Mouse (Mus musculus) MEL (cell line): ENCODE measurements at regions not wholly inside any gene's neighbourhood (a gene's known extent, or its start where the extent isn't known, plus 50 kb on each side); places are given as distances from the start of the nearest gene placed in this dataset.

Experiments
- DNase-seq: peaks from one replicate; pipeline ENCODE4 v3.0.0; 2011; ENCODE audit warnings: low read depth, low spot score
- H3K27ac ChIP-seq: 2 replicates; pipeline ENCODE4 v1.5.1; 2012; ENCODE audit warnings: low read depth, mild to moderate bottlenecking, control low read depth, low read length, moderate library complexity; ENCODE audit not compliant: control insufficient read depth
- H3K27me3 ChIP-seq, 2 experiments: fragments of 150-350 bp in 1 of 2; sonication (generic) in 1 of 2; 2 replicates each; pipeline ENCODE4 v1.6.1; 2012; ENCODE audit warnings: low read length in 2 of 2, mild to moderate bottlenecking in 2 of 2, improper control_type of control experiment in 1 of 2, moderate library complexity in 1 of 2; ENCODE audit not compliant: insufficient read depth in 2 of 2, control insufficient read depth in 1 of 2
- H3K36me3 ChIP-seq, 2 experiments: 2 replicates each; pipeline ENCODE4 v1.6.1; 2012 to 2014; ENCODE audit warnings: low read length in 2 of 2, improper control_type of control experiment in 1 of 2, inconsistent platforms in 1 of 2, mild to moderate bottlenecking in 1 of 2; ENCODE audit not compliant: insufficient read depth in 2 of 2, control insufficient read depth in 1 of 2
- H3K4me1 ChIP-seq, 2 experiments: fragments of 150-350 bp in 1 of 2; sonication (generic) in 1 of 2; 2 replicates each; pipeline ENCODE4 v1.6.1; 2012; ENCODE audit warnings: low read length in 2 of 2, improper control_type of control experiment in 1 of 2, mild to moderate bottlenecking in 1 of 2; ENCODE audit not compliant: insufficient read depth in 2 of 2, control insufficient read depth in 1 of 2
- H3K4me3 ChIP-seq, 2 experiments: fragments of 150-350 bp in 1 of 2; sonication (generic) in 1 of 2; 2 replicates each; pipeline ENCODE4 v1.5.1; 2012; ENCODE audit warnings: low read depth in 2 of 2, low read length in 2 of 2, mild to moderate bottlenecking in 2 of 2, moderate library complexity in 2 of 2, control low read depth in 1 of 2, improper control_type of control experiment in 1 of 2; ENCODE audit not compliant: control insufficient read depth in 1 of 2, insufficient read depth in 1 of 2
- H3K79me2 ChIP-seq: 2 replicates; pipeline ENCODE4 v1.6.1; 2012; ENCODE audit warnings: mild to moderate bottlenecking, low read length, moderate library complexity; ENCODE audit not compliant: control insufficient read depth, poor library complexity, insufficient read depth
- H3K9ac ChIP-seq: 2 replicates; pipeline ENCODE4 v1.6.1; 2012; ENCODE audit warnings: low read depth, mild to moderate bottlenecking, control low read depth, low read length, moderate library complexity; ENCODE audit not compliant: control insufficient read depth, poor library complexity, severe bottlenecking
- H3K9me3 ChIP-seq: fragments of 150-350 bp; sonication (generic); replicated peaks from 2 replicates; pipeline ENCODE4 v1.6.1; 2012; ENCODE audit warnings: mild to moderate bottlenecking, low read length, improper control_type of control experiment, moderate library complexity; ENCODE audit not compliant: insufficient read depth
- BHLHE40 ChIP-seq: IDR thresholded peaks from 2 replicates; pipeline ENCODE4 v1.6.1; 2012; ENCODE audit warnings: low read depth, mild to moderate bottlenecking, inconsistent platforms, low read length, improper control_type of control experiment, borderline replicate concordance
- ELF1 ChIP-seq: IDR thresholded peaks from 2 replicates; pipeline ENCODE4 v1.6.1; 2014; ENCODE audit warnings: low read depth, mild to moderate bottlenecking, inconsistent platforms, low read length, improper control_type of control experiment, moderate library complexity
- EP300 ChIP-seq, 2 experiments: IDR thresholded peaks; 2 replicates each; pipeline ENCODE4 v1.6.1; 2011; ENCODE audit warnings: improper control_type of control experiment in 2 of 2, low read length in 2 of 2, low read depth in 1 of 2, mild to moderate bottlenecking in 1 of 2
- ETS1 ChIP-seq: IDR thresholded peaks from 2 replicates; pipeline ENCODE4 v1.6.1; 2012; ENCODE audit warnings: low read depth, mild to moderate bottlenecking, inconsistent platforms, low read length, improper control_type of control experiment, moderate library complexity
- GABPA ChIP-seq: IDR thresholded peaks from 2 replicates; pipeline ENCODE4 v1.6.1; 2012; ENCODE audit warnings: low read depth, mild to moderate bottlenecking, inconsistent platforms, low read length, improper control_type of control experiment, moderate library complexity
- HCFC1 ChIP-seq: IDR thresholded peaks from 2 replicates; pipeline ENCODE4 v1.6.1; 2012; ENCODE audit warnings: low read depth, mild to moderate bottlenecking, inconsistent platforms, low read length, improper control_type of control experiment, moderate library complexity
- JUND ChIP-seq: IDR thresholded peaks from 2 replicates; pipeline ENCODE4 v1.6.1; 2011; ENCODE audit warnings: low read depth, mild to moderate bottlenecking, improper control_type of control experiment, low read length
- MAFK ChIP-seq: IDR thresholded peaks from 2 replicates; pipeline ENCODE4 v1.6.1; 2011; ENCODE audit warnings: low read depth, mild to moderate bottlenecking, low read length, improper control_type of control experiment, borderline replicate concordance
- MAX ChIP-seq: IDR thresholded peaks from 2 replicates; pipeline ENCODE4 v1.6.1; 2011; ENCODE audit warnings: low read length, improper control_type of control experiment
- MAZ ChIP-seq: IDR thresholded peaks from 2 replicates; pipeline ENCODE4 v1.6.1; 2012; ENCODE audit warnings: low read depth, mild to moderate bottlenecking, inconsistent platforms, low read length, improper control_type of control experiment
- MXI1 ChIP-seq: IDR thresholded peaks from 2 replicates; pipeline ENCODE4 v1.6.1; 2011; ENCODE audit warnings: mild to moderate bottlenecking, low read depth, low read length, improper control_type of control experiment
- MYC ChIP-seq: IDR thresholded peaks from 2 replicates; pipeline ENCODE4 v1.6.1; 2011; ENCODE audit warnings: low read depth, mild to moderate bottlenecking, low read length, improper control_type of control experiment, moderate library complexity
- NELFE ChIP-seq: IDR thresholded peaks from 2 replicates; pipeline ENCODE4 v1.6.1; 2011; ENCODE audit warnings: low read depth, low read length, improper control_type of control experiment
- POLR2A ChIP-seq, 2 experiments: IDR thresholded peaks; 2 replicates each; pipeline ENCODE4 v1.6.1; 2011 to 2012; ENCODE audit warnings: low read length in 2 of 2, mild to moderate bottlenecking in 2 of 2, control low read depth in 1 of 2, improper control_type of control experiment in 1 of 2, low read depth in 1 of 2, moderate library complexity in 1 of 2; ENCODE audit not compliant: control insufficient read depth in 1 of 2, insufficient read depth in 1 of 2, poor library complexity in 1 of 2
- POLR2AphosphoS5 ChIP-seq: IDR thresholded peaks from 2 replicates; pipeline ENCODE4 v1.6.1; 2012; ENCODE audit warnings: low read depth, borderline replicate concordance, mild to moderate bottlenecking, inconsistent platforms, low read length, moderate library complexity, mixed read lengths
- RAD21 ChIP-seq: IDR thresholded peaks from 2 replicates; pipeline ENCODE4 v1.6.1; 2011; ENCODE audit warnings: mild to moderate bottlenecking, low read depth, low read length, improper control_type of control experiment
- SIN3A ChIP-seq: IDR thresholded peaks from 2 replicates; pipeline ENCODE4 v1.6.1; 2012; ENCODE audit warnings: low read length, improper control_type of control experiment, inconsistent platforms
- SMC3 ChIP-seq: IDR thresholded peaks from 2 replicates; pipeline ENCODE4 v1.6.1; 2011; ENCODE audit warnings: low read depth, low read length, improper control_type of control experiment
- TAL1 ChIP-seq: IDR thresholded peaks from 2 replicates; pipeline ENCODE4 v1.6.1; 2012; ENCODE audit warnings: mild to moderate bottlenecking, inconsistent platforms, low read length, moderate library complexity, mixed read lengths
- TBP ChIP-seq: IDR thresholded peaks from 2 replicates; pipeline ENCODE4 v1.8.0; 2011; ENCODE audit warnings: low read depth, low read length, improper control_type of control experiment
- TCF12 ChIP-seq: IDR thresholded peaks from 2 replicates; pipeline ENCODE4 v1.6.1; 2014; ENCODE audit warnings: low read depth, mild to moderate bottlenecking, inconsistent platforms, low read length, improper control_type of control experiment, moderate library complexity
- USF1 ChIP-seq: IDR thresholded peaks from 2 replicates; pipeline ENCODE4 v1.6.1; 2014; ENCODE audit warnings: low read depth, mild to moderate bottlenecking, inconsistent platforms, low read length, improper control_type of control experiment, moderate library complexity
- USF2 ChIP-seq, 2 experiments: IDR thresholded peaks; 2 replicates each; pipeline ENCODE4 v1.6.1; 2011 to 2012; ENCODE audit warnings: improper control_type of control experiment in 2 of 2, low read length in 2 of 2, borderline replicate concordance in 1 of 2, inconsistent platforms in 1 of 2, low read depth in 1 of 2, mild to moderate bottlenecking in 1 of 2; ENCODE audit not compliant: insufficient read depth in 1 of 2
- ZC3H11A ChIP-seq: IDR thresholded peaks from 2 replicates; pipeline ENCODE4 v1.6.1; 2012; ENCODE audit warnings: low read depth, mild to moderate bottlenecking, inconsistent platforms, low read length, improper control_type of control experiment
- ZMIZ1 ChIP-seq: IDR thresholded peaks from 2 replicates; pipeline ENCODE4 v1.6.1; 2012; ENCODE audit warnings: low read depth, mild to moderate bottlenecking, inconsistent platforms, low read length, improper control_type of control experiment, moderate library complexity
- ZNF384 ChIP-seq: IDR thresholded peaks from 2 replicates; pipeline ENCODE4 v1.6.1; 2012; ENCODE audit warnings: low read depth, mild to moderate bottlenecking, inconsistent platforms, low read length, improper control_type of control experiment

GRCm38 (mm10) chr3:132462348-132462959, 167.2 kb upstream of the Gimd1 start:
- DNase-seq: no peak
- H3K36me3 ChIP-seq: no peaks in the 10 kb centered on the region
- H3K4me3 ChIP-seq: no peak overlapping the region
- TF ChIP-seq ZC3H11A: no peak
- no peaks in the 10 kb centered on the region for H3K79me2 ChIP-seq
- no peak overlapping the region for H3K9ac ChIP-seq
- H3K27ac ChIP-seq: no peak overlapping the region
- no peaks in the 10 kb centered on the region for H3K27me3 ChIP-seq
- no peaks in the 10 kb centered on the region for H3K9me3 ChIP-seq
- no peaks in the 10 kb centered on the region for H3K4me1 ChIP-seq

GRCm38 (mm10) chr3:132471070-132471469, 158.6 kb upstream of the Gimd1 start:
- no peaks in the 10 kb centered on the region for H3K4me1 ChIP-seq
- TF ChIP-seq BHLHE40: no peak
- no peak for TF ChIP-seq MAX
- TF ChIP-seq NELFE: no peak
- no peak for TF ChIP-seq EP300 (IDR thresholded peaks at IDR 0.05; ENCODE audit: low read depth in 1 of 2, low read length in 2 of 2)
- TF ChIP-seq SMC3: no peak
- TF ChIP-seq TCF12: no peak
- TF ChIP-seq USF1: no peak
- TF ChIP-seq MYC: no peak
- TF ChIP-seq MAFK: no peak
- no peak for TF ChIP-seq MXI1
- TF ChIP-seq ETS1: no peak
- TF ChIP-seq POLR2AphosphoS5: no peak
- H3K27me3 ChIP-seq: no peaks in the 10 kb centered on the region
- H3K36me3 ChIP-seq: no peaks in the 10 kb centered on the region
- DNase-seq: no peak
- H3K9ac ChIP-seq: no peak overlapping the region
- H3K27ac ChIP-seq: no peak overlapping the region
- no peak overlapping the region for H3K4me3 ChIP-seq
- no peaks in the 10 kb centered on the region for H3K79me2 ChIP-seq
- no peaks in the 10 kb centered on the region for H3K9me3 ChIP-seq

- H3K9ac ChIP-seq: no peak overlapping the region
- no peak overlapping the region for H3K4me3 ChIP-seq
- H3K4me1 ChIP-seq: no peaks in the 10 kb centered on the region
- no peaks in the 10 kb centered on the region for H3K27me3 ChIP-seq
- no peaks in the 10 kb centered on the region for H3K79me2 ChIP-seq
- DNase-seq: no peak
- no peak overlapping the region for H3K27ac ChIP-seq
- H3K9me3 ChIP-seq: no peaks in the 10 kb centered on the region
- no peaks in the 10 kb centered on the region for H3K36me3 ChIP-seq
- TF ChIP-seq TCF12 (no peak), JUND (no peak), EP300 (IDR thresholded peaks at IDR 0.05; ENCODE audit: low read depth in 1 of 2, low read length in 2 of 2) (no peak), ZNF384 (no peak), GABPA (no peak), USF2 (IDR thresholded peaks at IDR 0.05; ENCODE audit: borderline replicate concordance in 1 of 2, insufficient read depth in 1 of 2, low read depth in 1 of 2, low read length in 2 of 2) (no peak), HCFC1 (no peak), BHLHE40 (no peak), RAD21 (no peak), ZMIZ1 (no peak), POLR2A (IDR thresholded peaks at IDR 0.05; ENCODE audit: control insufficient read depth in 1 of 2, insufficient read depth in 1 of 2, low read depth in 1 of 2, low read length in 2 of 2, poor library complexity in 1 of 2) (no peak), TBP (no peak), MAZ (no peak), ELF1 (no peak), NELFE (no peak), MXI1 (no peak), SIN3A (no peak), TAL1 (no peak)
- TF ChIP-seq, all 39 proteins: peak for 0
These were observed 151.9 kb upstream of the Gimd1 start for GRCm38 (mm10) chr3:132477768-132478167.
